Mouse (Mus musculus) gonadal fat pad, adult 2 months (tissue): Measurements from ENCODE around the gene Pde3b. TPM values are rescaled to one million over a fixed set of nuclear protein-coding genes. Genes with fewer than 3 reads are reported as not detected.
A peak's percentile ranks its signal among the peaks of the same experiment; 100 is the strongest.
"Not testable (repeated sequence)": the region's sequence is repeated elsewhere in the genome, so short reads cannot be mapped to it uniquely, and the experiment has no call there.

Experiments
- DNase-seq: peaks from one replicate; pipeline ENCODE4 v3.0.0-alpha.2; 2012; ENCODE audit warnings: low read depth
- polyA plus RNA-seq: library from polyadenylated mRNA; depleted of rRNA; stranded (reverse); fragments of >200 nt; gene quantifications from 2 replicates; pipeline ENCODE4 v1.2.3, GENCODE M21; 2012

Pde3b gene
- polyA plus RNA-seq, 1 experiment, result 39.1 TPM

- no peak for DNase-seq
Measured at GRCm38 (mm10) chr7:114478901-114479300, 63.8 kb downstream of the Pde3b start.

GRCm38 (mm10) chr7:114479779-114480178, 64.7 kb downstream of the Pde3b start:
- DNase-seq, result no peak

- DNase-seq, result no peak
Measured at GRCm38 (mm10) chr7:114480196-114480989, 65.3 kb downstream of the Pde3b start.

GRCm38 (mm10) chr7:114481008-114481407, 65.9 kb downstream of the Pde3b start:
- DNase-seq, result no peak

- no peak for DNase-seq
Measured at GRCm38 (mm10) chr7:114481429-114481931, 66.4 kb downstream of the Pde3b start.

- DNase-seq, result no peak
Measured at GRCm38 (mm10) chr7:114492540-114492939, 77.5 kb downstream of the Pde3b start.

GRCm38 (mm10) chr7:114494033-114494432, 79.0 kb downstream of the Pde3b start:
- no peak for DNase-seq

GRCm38 (mm10) chr7:114499293-114499692, 84.2 kb downstream of the Pde3b start:
- no peak for DNase-seq

- no peak for DNase-seq
Measured at GRCm38 (mm10) chr7:114508879-114509278, 93.8 kb downstream of the Pde3b start.

GRCm38 (mm10) chr7:114520122-114520521, 105.0 kb downstream of the Pde3b start:
- no peak for DNase-seq

- no peak for DNase-seq
Measured at GRCm38 (mm10) chr7:114526245-114526644, 111.2 kb downstream of the Pde3b start.

GRCm38 (mm10) chr7:114536179-114536578, 121.1 kb downstream of the Pde3b start:
- DNase-seq, result no peak

- DNase-seq, result peak; percentile 30
Measured at GRCm38 (mm10) chr7:114562531-114563241, 147.6 kb downstream of the Pde3b start, which contains the start of gene Cyp2r1. Gene Cyp2r1 (minus strand): TSS chr7:114562972.

GRCm38 (mm10) chr7:114573866-114574265, 158.8 kb downstream of the Pde3b start:
- not testable (repeated sequence) for DNase-seq

GRCm38 (mm10) chr7:114576931-114577330, 161.8 kb downstream of the Pde3b start:
- no peak for DNase-seq

GRCm38 (mm10) chr7:114577665-114578064, 162.6 kb downstream of the Pde3b start:
- no peak for DNase-seq

- no peak for DNase-seq
Measured at GRCm38 (mm10) chr7:114580426-114580825, 165.3 kb downstream of the Pde3b start.

- DNase-seq, result no peak
Measured at GRCm38 (mm10) chr7:114581200-114581599, 166.1 kb downstream of the Pde3b start.

GRCm38 (mm10) chr7:114582441-114582840, 167.4 kb downstream of the Pde3b start:
- DNase-seq, result no peak
